Comparison of ENCODE assay signal across 18 mouse cellular contexts in the genomic region with DNA sequence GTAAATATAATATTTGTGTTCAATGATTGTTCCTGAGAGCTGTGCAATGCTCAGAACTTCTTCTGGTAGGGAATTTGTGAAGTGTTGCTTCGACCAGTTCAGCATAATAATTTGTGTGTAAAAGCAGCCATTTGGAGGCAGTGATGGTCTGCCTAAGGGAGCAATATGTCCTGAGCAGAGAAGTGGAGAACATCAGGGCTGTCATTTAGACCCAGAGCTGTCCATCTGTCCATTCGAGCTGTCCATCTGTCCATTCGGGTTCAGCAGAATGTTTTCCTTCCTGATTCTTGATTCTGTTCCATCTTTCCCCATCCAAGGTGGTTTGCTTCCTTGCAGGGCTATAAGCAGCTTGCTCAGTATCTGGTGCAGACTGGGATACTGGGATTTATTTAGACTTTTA. TPM values are rescaled to one million over a fixed set of nuclear protein-coding genes. Genes with fewer than 3 reads are reported as not detected.
A peak's percentile ranks its signal among the peaks of the same experiment; 100 is the strongest.
DNase-seq lines count a peak whose midpoint lies in the region; ATAC-seq lines count a peak whose summit lies in the region.
"Had no signal": no experiment of that assay in that cellular context is flagged by ENCODE, and none has a peak within 500 bp of the region (broad histone marks: within the 10 kb centered on the region; RNA-seq: fewer than 3 reads in every experiment).

No protein-coding gene starts in this region.

- H3K27me3 ChIP-seq in hindbrain, embryonic 10.5 days (ENCODE audit: insufficient read depth, poor library complexity, severe bottlenecking), result peaks cover 9% of the 10 kb centered on the region
- H3K27me3 ChIP-seq in hindbrain, embryonic 12.5 days, result no peaks in the 10 kb centered on the region
- peaks cover 7% of the 10 kb centered on the region; the same call in 1 of the 2 replicates for H3K27me3 ChIP-seq in midbrain, embryonic 10.5 days (ENCODE audit: low read depth, poor library complexity, severe bottlenecking)
- H3K27me3 ChIP-seq in midbrain, embryonic 15.5 days (replicated peaks), result no peaks in the 10 kb centered on the region
- H3K27me3 ChIP-seq in limb, embryonic 12.5 days, result no peaks in the 10 kb centered on the region
- no peaks in the 10 kb centered on the region for H3K27me3 ChIP-seq in kidney, embryonic 15.5 days
- H3K27me3 ChIP-seq: forebrain, embryonic 13.5 days; heart, embryonic 15.5 days; limb, embryonic 13.5 days had no signal

- no peak overlapping the region for H3K9ac ChIP-seq in hindbrain, embryonic 12.5 days
- no peak overlapping the region for H3K9ac ChIP-seq in midbrain, embryonic 15.5 days
- no peak overlapping the region for H3K9ac ChIP-seq in limb, embryonic 12.5 days (replicated peaks)
- no peak overlapping the region for H3K9ac ChIP-seq in kidney, embryonic 15.5 days
- H3K9ac ChIP-seq: forebrain, embryonic 13.5 days; heart, embryonic 15.5 days; limb, embryonic 13.5 days; neural tube, embryonic 12.5 days had no signal

- H3K4me1 ChIP-seq in hindbrain, embryonic 10.5 days (replicated peaks), result peaks cover 42% of the 10 kb centered on the region
- peaks cover 24% of the 10 kb centered on the region for H3K4me1 ChIP-seq in hindbrain, embryonic 12.5 days
- H3K4me1 ChIP-seq in midbrain, embryonic 10.5 days, result peaks cover 34% of the 10 kb centered on the region
- H3K4me1 ChIP-seq in midbrain, embryonic 15.5 days, result no peaks in the 10 kb centered on the region; the same call in 1 of the 2 replicates
- peaks cover 36% of the 10 kb centered on the region for H3K4me1 ChIP-seq in limb, embryonic 12.5 days (replicated peaks)
- H3K4me1 ChIP-seq in kidney, embryonic 15.5 days, result peaks cover 3% of the 10 kb centered on the region; the same call in 1 of the 2 replicates

- H3K27ac ChIP-seq in hindbrain, embryonic 10.5 days, result peak overlapping the region; percentile 82
- H3K27ac ChIP-seq in hindbrain, embryonic 12.5 days, result no peak overlapping the region
- 0 out of 2 replicates have a peak overlapping the region, but pooled peaks have one; percentile 4 for H3K27ac ChIP-seq in midbrain, embryonic 10.5 days (replicated peaks)
- H3K27ac ChIP-seq in midbrain, embryonic 15.5 days, result no peak overlapping the region
- H3K27ac ChIP-seq in limb, embryonic 12.5 days, result peak overlapping the region; percentile 47; the same call in 1 of the 2 replicates
- H3K27ac ChIP-seq in kidney, embryonic 15.5 days, result no peak overlapping the region
- H3K27ac ChIP-seq: forebrain, embryonic 13.5 days; heart, embryonic 15.5 days; limb, embryonic 13.5 days; macrophage; neural tube, embryonic 12.5 days had no signal

- DNase-seq in hindbrain, embryonic 10.5 days (ENCODE audit: low spot score), result no peak
- no peak for DNase-seq in midbrain, embryonic 10.5 days (ENCODE audit: low spot score)
- DNase-seq in cerebellum, adult 9-10 months, result peak; percentile 42
- DNase-seq in heart, adult 11 months, result no peak
- DNase-seq: B cell, adult 2 months; kidney, postnatal 10 days; thymus, adult 18-20 months had no signal

- ATAC-seq in hindbrain, embryonic 12.5 days (ENCODE audit: low FRiP score), result no peak
- ATAC-seq in midbrain, embryonic 15.5 days (replicated peaks), result no peak
- no peak for ATAC-seq in limb, embryonic 12.5 days (ENCODE audit: insufficient number of reproducible peaks, insufficient read depth, low FRiP score, low TSS enrichment, low read depth)
- ATAC-seq in kidney, embryonic 15.5 days (replicated peaks; ENCODE audit: low FRiP score), result no peak
- ATAC-seq: forebrain, embryonic 13.5 days had no signal

- no peaks in the 10 kb centered on the region for H3K9me3 ChIP-seq in hindbrain, embryonic 10.5 days
- peaks cover 6% of the 10 kb centered on the region for H3K9me3 ChIP-seq in hindbrain, embryonic 12.5 days (replicated peaks)
- no peaks in the 10 kb centered on the region for H3K9me3 ChIP-seq in midbrain, embryonic 10.5 days (replicated peaks)
- H3K9me3 ChIP-seq in midbrain, embryonic 15.5 days, result no peaks in the 10 kb centered on the region
- no peaks in the 10 kb centered on the region for H3K9me3 ChIP-seq in limb, embryonic 12.5 days
- no peaks in the 10 kb centered on the region for H3K9me3 ChIP-seq in kidney, embryonic 15.5 days (replicated peaks)
- H3K9me3 ChIP-seq: forebrain, embryonic 13.5 days; heart, embryonic 15.5 days had no signal

- 64% methylated on average over 3 of the region's 3 CpGs for WGBS in hindbrain, embryonic 10.5 days
- 54% methylated on average over 3 of the region's 3 CpGs for WGBS in hindbrain, embryonic 12.5 days
- 85% methylated on average over 3 of the region's 3 CpGs for WGBS in midbrain, embryonic 10.5 days
- WGBS in midbrain, embryonic 15.5 days, result 59% methylated on average over 3 of the region's 3 CpGs
- 75% methylated on average over 3 of the region's 3 CpGs for WGBS in limb, embryonic 12.5 days
- WGBS in kidney, embryonic 15.5 days, result 70% methylated on average over 3 of the region's 3 CpGs

- no peak overlapping the region for H3K4me3 ChIP-seq in hindbrain, embryonic 10.5 days
- H3K4me3 ChIP-seq in hindbrain, embryonic 12.5 days, result no peak overlapping the region
- no peak overlapping the region for H3K4me3 ChIP-seq in midbrain, embryonic 10.5 days
- H3K4me3 ChIP-seq in midbrain, embryonic 15.5 days, result no peak overlapping the region
- H3K4me3 ChIP-seq in limb, embryonic 12.5 days (replicated peaks), result no peak overlapping the region
- no peak overlapping the region for H3K4me3 ChIP-seq in kidney, embryonic 15.5 days (replicated peaks)
- H3K4me3 ChIP-seq: forebrain, embryonic 13.5 days; heart, embryonic 15.5 days; limb, embryonic 13.5 days; neural tube, embryonic 12.5 days had no signal

- H3K4me2 ChIP-seq in hindbrain, embryonic 12.5 days (replicated peaks), result no peak overlapping the region
- no peak overlapping the region for H3K4me2 ChIP-seq in midbrain, embryonic 15.5 days
- H3K4me2 ChIP-seq in limb, embryonic 12.5 days, result no peak overlapping the region
- H3K4me2 ChIP-seq in kidney, embryonic 15.5 days, result no peak overlapping the region
- H3K4me2 ChIP-seq: forebrain, embryonic 13.5 days; heart, embryonic 15.5 days; limb, embryonic 13.5 days had no signal

- H3K36me3 ChIP-seq in hindbrain, embryonic 10.5 days, result no peaks in the 10 kb centered on the region
- no peaks in the 10 kb centered on the region for H3K36me3 ChIP-seq in hindbrain, embryonic 12.5 days
- H3K36me3 ChIP-seq in midbrain, embryonic 10.5 days, result no peaks in the 10 kb centered on the region
- no peaks in the 10 kb centered on the region for H3K36me3 ChIP-seq in midbrain, embryonic 15.5 days (replicated peaks)
- H3K36me3 ChIP-seq in limb, embryonic 12.5 days, result no peaks in the 10 kb centered on the region
- no peaks in the 10 kb centered on the region for H3K36me3 ChIP-seq in kidney, embryonic 15.5 days
- H3K36me3 ChIP-seq: heart, embryonic 15.5 days; limb, embryonic 13.5 days; neural tube, embryonic 12.5 days had no signal

RNA-seq across cellular contexts. Expression of gene Cdrt4, which starts 33.4 kb away (rescaled TPM):
- polyA plus RNA-seq in hindbrain, embryonic 10.5 days (2016; fragmentation: Nextera tagmentation; extraction: Ambion mirVana), result 0.30 TPM in 1 of 2 replicates, not detected in the other
- polyA plus RNA-seq in hindbrain, embryonic 12.5 days (2016; fragmentation: Nextera tagmentation; extraction: Ambion mirVana), result not detected in 2 replicates
- polyA plus RNA-seq in midbrain, embryonic 10.5 days (2016; fragmentation: Nextera tagmentation; extraction: Ambion mirVana), result not detected in 2 replicates
- not detected in 2 replicates for polyA plus RNA-seq in midbrain, embryonic 15.5 days (2015; fragmentation: Nextera tagmentation; extraction: Ambion mirVana)
- polyA plus RNA-seq in limb, embryonic 12.5 days (2016; fragmentation: Nextera tagmentation; extraction: Ambion mirVana), result not detected in 2 replicates
- not detected in 2 replicates for polyA plus RNA-seq in kidney, embryonic 15.5 days (2015; fragmentation: Nextera tagmentation; extraction: Ambion mirVana)
- polyA plus RNA-seq: cortical plate, adult 2 months; forebrain, embryonic 13.5 days; heart, embryonic 15.5 days; liver, embryonic 16.5 days; macrophage had no signal

Comparison
In these comparisons a context has a peak if more than half of its experiments do, and no peak if none do; other contexts are left out.
1. H3K27ac ChIP-seq: peak in hindbrain, embryonic 10.5 days (single experiment), midbrain, embryonic 10.5 days (single experiment) and limb, embryonic 12.5 days (single experiment); none in hindbrain, embryonic 12.5 days (single experiment), midbrain, embryonic 15.5 days (single experiment) and kidney, embryonic 15.5 days (single experiment).